Mouse (Mus musculus) kidney, adult 2 months (tissue): ENCODE results near the gene Tmco4. TPM values are rescaled to one million over a fixed set of nuclear protein-coding genes. Genes with fewer than 3 reads are reported as not detected.

Source experiments
- DNase-seq: peaks from one replicate; pipeline ENCODE4 v3.0.0; 2021
- H3K27ac ChIP-seq: fragments of 200-500 bp; 2 replicates; pipeline ENCODE4 v1.5.1; 2012; ENCODE audit warnings: low read depth, low read length, control low read depth, inconsistent platforms; ENCODE audit not compliant: insufficient read depth
- H3K27me3 ChIP-seq: fragments of 200-500 bp; replicated peaks from 2 replicates; pipeline ENCODE4 v1.6.1; 2012; ENCODE audit warnings: mild to moderate bottlenecking, moderate library complexity, low read length, inconsistent platforms; ENCODE audit not compliant: control insufficient read depth, insufficient read depth
- H3K36me3 ChIP-seq: fragments of 200-500 bp; 2 replicates; pipeline ENCODE4 v1.6.1; 2012; ENCODE audit warnings: mild to moderate bottlenecking, moderate library complexity, low read length, inconsistent platforms; ENCODE audit not compliant: control insufficient read depth, insufficient read depth
- H3K4me1 ChIP-seq: fragments of 200-500 bp; 2 replicates; pipeline ENCODE4 v1.6.1; 2011; ENCODE audit warnings: low read length; ENCODE audit not compliant: control insufficient read depth, insufficient read depth
- H3K4me3 ChIP-seq: fragments of 200-500 bp; 2 replicates; pipeline ENCODE4 v1.5.1; 2011; ENCODE audit warnings: mild to moderate bottlenecking, low read depth, low read length, control low read depth; ENCODE audit not compliant: insufficient read depth
- CTCF ChIP-seq: fragments of 200-500 bp; conservative IDR thresholded peaks from 2 replicates; pipeline ENCODE4 v1.5.1; 2011; ENCODE audit warnings: low read depth, mild to moderate bottlenecking, control low read depth, low read length, moderate library complexity, mixed read lengths; ENCODE audit not compliant: insufficient read depth, insufficient read length
- POLR2A ChIP-seq: fragments of 200-500 bp; IDR thresholded peaks from one replicate; pipeline ENCODE4 v1.6.1; 2011; ENCODE audit warnings: low read depth, low read length, control low read depth
- WGBS: fragments of 180-500 bp; shearing (Covaris S2); methylation state at CpG from one replicate; pipeline ENCODE4 v1.1.7; 2018; 5-methylcytosine and 5-hydroxymethylcytosine counted together
- polyA plus RNA-seq: library from polyadenylated mRNA; depleted of rRNA; stranded (reverse); fragments of >200 nt; gene quantifications from 2 replicates; pipeline ENCODE4 v1.2.3, GENCODE M21; 2012; rRNA removed

Tmco4 gene
- polyA plus RNA-seq, 1 experiment, result 19.6 TPM

DNA sequence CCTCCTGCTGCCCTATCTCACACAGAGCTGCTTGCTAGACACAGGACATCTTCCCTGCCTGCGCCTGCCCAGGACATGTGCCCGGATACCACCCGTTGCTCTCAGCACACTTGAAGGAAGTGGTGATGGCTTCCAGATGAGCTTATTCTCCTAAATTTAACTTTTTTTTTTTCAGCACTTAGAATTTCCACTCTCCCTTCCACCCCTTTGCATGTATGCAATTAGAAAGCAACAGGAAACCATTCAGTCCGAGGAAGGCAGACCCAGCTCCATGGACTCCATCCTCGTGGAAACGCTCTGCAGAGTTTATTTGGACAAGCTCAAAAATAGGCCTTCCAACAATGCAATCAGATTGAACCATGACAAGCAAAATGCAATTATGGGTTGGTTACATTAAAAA is 128.9 kb downstream of the Tmco4 start:
- 79% methylated on average over 6 of the region's 6 CpGs for WGBS
- no peaks in the 10 kb centered on the region for H3K27me3 ChIP-seq

DNA sequence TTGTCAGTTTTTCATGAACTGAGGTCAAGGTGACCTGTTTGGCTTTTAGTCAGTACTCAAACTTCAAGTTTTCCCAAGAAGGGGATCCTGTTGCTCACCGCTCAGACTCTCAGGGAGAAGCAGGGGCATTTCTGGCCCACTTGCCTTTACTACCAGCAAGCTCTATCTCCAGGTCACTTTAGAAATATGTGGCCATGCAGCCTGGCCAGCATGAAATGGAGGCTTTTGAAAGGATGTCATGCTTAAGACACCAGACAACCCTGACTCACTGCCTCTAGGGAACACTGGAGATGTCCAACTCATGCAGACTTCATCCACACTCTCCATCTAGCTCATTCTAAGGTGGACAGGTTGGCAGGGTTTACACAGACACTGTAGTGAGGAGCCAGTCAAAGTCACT is 132.8 kb downstream of the Tmco4 start:
- Histone ChIP-seq H3K27ac (no peak overlapping the region), H3K36me3 (no peaks in the 10 kb centered on the region), H3K27me3 (no peaks in the 10 kb centered on the region), H3K4me1 (peaks cover 20% of the 10 kb centered on the region), H3K4me3 (no peak overlapping the region)
- no peak for DNase-seq
- TF ChIP-seq CTCF (no peak), POLR2A (no peak)
- 83% methylated on average over 1 of the region's 1 CpGs for WGBS

More for the DNA sequence above, 128.9 kb downstream of the Tmco4 start:
- 0 out of 2 replicates have a peak, but pooled peaks cover 3% of the 10 kb centered on the region for H3K4me1 ChIP-seq
- H3K27ac ChIP-seq, result no peak overlapping the region
- H3K4me3 ChIP-seq, result no peak overlapping the region
- TF ChIP-seq CTCF, result no peak
- no peak for TF ChIP-seq POLR2A
- DNase-seq, result no peak
- no peaks in the 10 kb centered on the region for H3K36me3 ChIP-seq

Other genes with a start within 250 kb of the Tmco4 start
- gene Pla2g2c, start 248.1 kb upstream of the Tmco4 start, polyA plus RNA-seq, result 0.87 and 1.2 TPM in 2 replicates
- 5.6 and 6.8 TPM in 2 replicates for gene Ubxn10, start 235.7 kb upstream of the Tmco4 start, polyA plus RNA-seq
- 0.03 TPM in 1 of 2 replicates, not detected in the other for gene Pla2g2f, start 215.3 kb upstream of the Tmco4 start, polyA plus RNA-seq
- gene Pla2g2d, start 197.2 kb upstream of the Tmco4 start, polyA plus RNA-seq, result 0.64 and 8.4 TPM in 2 replicates
- gene Pla2g5, start 109.4 kb upstream of the Tmco4 start, polyA plus RNA-seq, result 63.0 and 66.1 TPM in 2 replicates
- gene Gm13030, start 98.9 kb upstream of the Tmco4 start, polyA plus RNA-seq, result not detected in 2 replicates
- gene Pla2g2e, start 94.9 kb upstream of the Tmco4 start, polyA plus RNA-seq, result 0.11 TPM in 1 of 2 replicates, not detected in the other
- 8.3 and 8.4 TPM in 2 replicates for gene Otud3, start 58.9 kb upstream of the Tmco4 start, polyA plus RNA-seq
- 126 and 171 TPM in 2 replicates for gene Rnf186, start 5.8 kb upstream of the Tmco4 start, polyA plus RNA-seq
- gene Htr6, start 102.7 kb downstream of the Tmco4 start, polyA plus RNA-seq, result not detected in 2 replicates
- gene Nbl1, start 120.1 kb downstream of the Tmco4 start, polyA plus RNA-seq, result 35.7 and 42.9 TPM in 2 replicates
- gene Minos1, start 158.2 kb downstream of the Tmco4 start, polyA plus RNA-seq, result 100 and 157 TPM in 2 replicates
- gene Capzb, start 220.0 kb downstream of the Tmco4 start, polyA plus RNA-seq, result 102 and 134 TPM in 2 replicates